Mouse (Mus musculus) hindbrain, postnatal 0 days (tissue): ENCODE data around the gene Cyp2b10. TPM values are rescaled to one million over a fixed set of nuclear protein-coding genes. Genes with fewer than 3 reads are reported as not detected.
"Not testable (repeated sequence)": the region's sequence is repeated elsewhere in the genome, so short reads cannot be mapped to it uniquely, and the experiment has no call there.

ENCODE experiments used
- ATAC-seq: fragments of 200-750 bp; cut with Nextera tagmentation; 2 replicates; pipeline ENCODE4 v1.8.0; 2017; ENCODE audit warnings: mild to moderate bottlenecking, moderate TSS enrichment, moderate library complexity
- DNase-seq: peaks from one replicate; pipeline ENCODE4 v3.0.0-alpha.2; 2015; ENCODE audit warnings: low spot score
- H3K27ac ChIP-seq: fragments of 300-500 bp; sonication (generic); 2 replicates; pipeline ENCODE4 v1.5.1; 2014; ENCODE audit warnings: mild to moderate bottlenecking
- H3K27me3 ChIP-seq: fragments of 300-500 bp; sonication (generic); 2 replicates; pipeline ENCODE4 v1.6.1; 2014; ENCODE audit warnings: low read length, mixed read lengths; ENCODE audit not compliant: insufficient read depth
- H3K36me3 ChIP-seq: fragments of 300-500 bp; sonication (generic); 2 replicates; pipeline ENCODE4 v1.6.1; 2014; ENCODE audit warnings: low read length, mixed read lengths; ENCODE audit not compliant: insufficient read depth
- H3K4me1 ChIP-seq: fragments of 300-500 bp; sonication (generic); 2 replicates; pipeline ENCODE4 v1.6.1; 2014; ENCODE audit warnings: antibody characterized with exemption, low read length, mixed read lengths; ENCODE audit not compliant: insufficient read depth
- H3K4me2 ChIP-seq: fragments of 300-500 bp; sonication (generic); 2 replicates; pipeline ENCODE4 v1.6.1; 2014; ENCODE audit warnings: low read depth, mild to moderate bottlenecking, low read length, moderate library complexity, mixed read lengths
- H3K4me3 ChIP-seq: fragments of 300-500 bp; sonication (generic); 2 replicates; pipeline ENCODE4 v1.5.1; 2014; ENCODE audit warnings: low read length
- H3K9ac ChIP-seq: fragments of 300-500 bp; sonication (generic); replicated peaks from 2 replicates; pipeline ENCODE4 v1.6.1; 2014; ENCODE audit warnings: mild to moderate bottlenecking, low read length, moderate library complexity, mixed read lengths
- H3K9me3 ChIP-seq: fragments of 300-500 bp; sonication (generic); 2 replicates; pipeline ENCODE4 v1.6.1; 2016; ENCODE audit warnings: low read length, mixed read lengths
- CTCF ChIP-seq: IDR thresholded peaks from 2 replicates; pipeline ENCODE4 v1.5.1; 2016; ENCODE audit warnings: antibody characterized with exemption, control low read depth, low read depth
- WGBS: fragments of 180-500 bp; shearing (Covaris S2); extraction: QIAGEN DNeasy Blood & Tissue Kit; methylation state at CpG from one replicate; pipeline ENCODE4 v1.1.7; 2014; 5-methylcytosine and 5-hydroxymethylcytosine counted together
- polyA plus RNA-seq: library from polyadenylated mRNA; unstranded; fragments of >200 nt; fragmentation: Nextera tagmentation; extraction: Ambion mirVana; gene quantifications from 2 replicates; pipeline ENCODE4 v1.2.1, GENCODE M21; 2015
- total RNA-seq: library from RNA; depleted of rRNA; stranded (reverse); fragments of >200 nt; gene quantifications from 2 replicates; pipeline ENCODE4 v1.2.3, GENCODE M21; 2014

Cyp2b10 gene
- total and polyA plus RNA-seq, 2 experiments from 2014 or later = not detected

GRCm38 (mm10) chr7:25863756-25864155 is 33.7 kb upstream of the Cyp2b10 start:
- no peaks in the 10 kb centered on the region for H3K27me3 ChIP-seq
- H3K4me1 ChIP-seq = no peaks in the 10 kb centered on the region
- ATAC-seq (no peak), DNase-seq (no peak)
- H3K27ac ChIP-seq = no peak overlapping the region
- H3K4me2 ChIP-seq = no peak overlapping the region
- no peaks in the 10 kb centered on the region for H3K36me3 ChIP-seq
- H3K9ac ChIP-seq = no peak overlapping the region
- H3K9me3 ChIP-seq = no peaks in the 10 kb centered on the region
- 77% methylated on average over 3 of the region's 3 CpGs for WGBS
- H3K4me3 ChIP-seq = no peak overlapping the region
- TF ChIP-seq CTCF = no peak

- no peak for TF ChIP-seq CTCF
- ATAC-seq = no peak
- H3K4me3 ChIP-seq = no peak overlapping the region
- 37% methylated on average over 5 of the region's 5 CpGs for WGBS
- no peak overlapping the region for H3K27ac ChIP-seq
- DNase-seq = no peak
- H3K9me3 ChIP-seq = no peaks in the 10 kb centered on the region
- no peaks in the 10 kb centered on the region for H3K36me3 ChIP-seq
- H3K4me1 ChIP-seq = no peaks in the 10 kb centered on the region
- H3K27me3 ChIP-seq = no peaks in the 10 kb centered on the region
- H3K4me2 ChIP-seq = no peak overlapping the region
- H3K9ac ChIP-seq = no peak overlapping the region
Observed at GRCm38 (mm10) chr7:25864861-25865260, 32.6 kb upstream of the Cyp2b10 start.

- Histone ChIP-seq H3K9me3 (no peaks in the 10 kb centered on the region), H3K9ac (no peak overlapping the region), H3K4me2 (no peak overlapping the region), H3K36me3 (no peaks in the 10 kb centered on the region), H3K4me1 (no peaks in the 10 kb centered on the region), H3K27me3 (no peaks in the 10 kb centered on the region), H3K4me3 (no peak overlapping the region), H3K27ac (no peak overlapping the region)
- TF ChIP-seq CTCF = peak; percentile 24; the same call in 1 of the 2 replicates
- DNase-seq = no peak
- 78% methylated on average over 2 of the region's 2 CpGs for WGBS
- no peak for ATAC-seq
Observed at GRCm38 (mm10) chr7:25869789-25870188, 27.6 kb upstream of the Cyp2b10 start.

GRCm38 (mm10) chr7:25872624-25873023 is 24.8 kb upstream of the Cyp2b10 start:
- Histone ChIP-seq H3K27me3 (no peaks in the 10 kb centered on the region), H3K4me3 (no peak overlapping the region), H3K9me3 (no peaks in the 10 kb centered on the region), H3K27ac (no peak overlapping the region), H3K4me1 (no peaks in the 10 kb centered on the region), H3K4me2 (no peak overlapping the region), H3K36me3 (no peaks in the 10 kb centered on the region), H3K9ac (no peak overlapping the region)
- no peak for DNase-seq
- TF ChIP-seq CTCF = no peak
- ATAC-seq = no peak

GRCm38 (mm10) chr7:25878735-25879134 is 18.7 kb upstream of the Cyp2b10 start:
- Histone ChIP-seq H3K4me2 (no peak overlapping the region), H3K9me3 (no peaks in the 10 kb centered on the region), H3K27ac (no peak overlapping the region), H3K4me1 (no peaks in the 10 kb centered on the region), H3K9ac (no peak overlapping the region), H3K4me3 (no peak overlapping the region), H3K36me3 (no peaks in the 10 kb centered on the region), H3K27me3 (no peaks in the 10 kb centered on the region)
- DNase-seq (no peak), ATAC-seq (no peak)
- 51% methylated on average over 6 of the region's 6 CpGs for WGBS
- no peak for TF ChIP-seq CTCF

- H3K4me3 ChIP-seq, H3K4me2 ChIP-seq, DNase-seq, H3K27me3 ChIP-seq, H3K9ac ChIP-seq, H3K36me3 ChIP-seq, H3K9me3 ChIP-seq, H3K27ac ChIP-seq, H3K4me1 ChIP-seq, ATAC-seq: not testable (repeated sequence)
- 5% methylated on average over 7 of the region's 7 CpGs for WGBS
Observed at GRCm38 (mm10) chr7:25880721-25881120, 16.7 kb upstream of the Cyp2b10 start.

- Histone ChIP-seq H3K9me3 (no peaks in the 10 kb centered on the region), H3K4me3 (no peak overlapping the region), H3K36me3 (no peaks in the 10 kb centered on the region), H3K9ac (no peak overlapping the region), H3K27me3 (no peaks in the 10 kb centered on the region), H3K4me1 (no peaks in the 10 kb centered on the region), H3K27ac (no peak overlapping the region), H3K4me2 (no peak overlapping the region)
- WGBS = 78% methylated on average over 1 of the region's 1 CpGs
- TF ChIP-seq CTCF = no peak
- DNase-seq (no peak), ATAC-seq (no peak)
Observed at GRCm38 (mm10) chr7:25884272-25884671, 13.1 kb upstream of the Cyp2b10 start.
